ENCODE assay signal across 45 mouse cellular contexts in the genomic region with DNA sequence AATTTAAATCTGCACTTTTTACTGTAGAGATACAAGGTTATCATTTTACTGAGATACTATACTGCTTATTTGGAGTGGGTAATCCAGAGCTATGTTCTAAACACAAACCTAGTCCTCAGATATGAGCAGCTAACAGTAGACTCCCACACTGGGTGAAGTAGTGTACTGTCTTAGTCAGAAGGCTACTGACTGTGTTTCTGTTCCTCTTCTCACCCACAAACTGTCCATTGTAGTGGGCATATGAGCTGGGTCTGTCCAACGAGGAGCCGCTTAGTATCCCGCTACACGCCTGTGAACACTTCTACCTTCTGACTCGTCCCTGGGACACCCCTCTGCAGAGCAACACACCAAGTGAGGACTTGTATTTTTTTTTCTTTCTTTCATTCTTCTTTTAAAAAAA. TPM values are rescaled to one million over a fixed set of nuclear protein-coding genes. Genes with fewer than 3 reads are reported as not detected.
"Had no signal": no experiment of that assay in that cellular context is flagged by ENCODE, and none has a peak within 500 bp of the region (broad histone marks: within the 10 kb centered on the region; RNA-seq: fewer than 3 reads in every experiment).

No protein-coding gene starts in this region.

- H3K4me2 ChIP-seq: limb, embryonic 12.5 days; limb, embryonic 13.5 days; limb, embryonic 15.5 days; liver, embryonic 11.5 days; liver, embryonic 12.5 days; liver, embryonic 13.5 days; liver, embryonic 15.5 days; lung, embryonic 14.5 days; lung, embryonic 15.5 days; midbrain, embryonic 11.5 days; midbrain, embryonic 12.5 days; midbrain, embryonic 13.5 days; midbrain, embryonic 15.5 days; neural tube, embryonic 12.5 days had no signal

- H3K27me3 ChIP-seq: limb, embryonic 12.5 days; limb, embryonic 13.5 days; limb, embryonic 15.5 days; liver, embryonic 12.5 days; liver, embryonic 13.5 days; liver, embryonic 15.5 days; lung, embryonic 15.5 days; megakaryocyte, embryonic 14.5 days; midbrain, embryonic 12.5 days; midbrain, embryonic 13.5 days; midbrain, embryonic 15.5 days; neural tube, embryonic 12.5 days had no signal

- H3K9me3 ChIP-seq: limb, embryonic 10.5 days; limb, embryonic 12.5 days; limb, embryonic 13.5 days; limb, embryonic 15.5 days; liver, embryonic 12.5 days; liver, embryonic 13.5 days; liver, embryonic 15.5 days; lung, embryonic 15.5 days; megakaryocyte, embryonic 14.5 days; midbrain, embryonic 10.5 days; midbrain, embryonic 12.5 days; midbrain, embryonic 13.5 days; midbrain, embryonic 15.5 days; neural tube, embryonic 12.5 days had no signal

- H3K9ac ChIP-seq: limb, embryonic 12.5 days; limb, embryonic 13.5 days; limb, embryonic 15.5 days; liver, embryonic 12.5 days; liver, embryonic 13.5 days; liver, embryonic 14.5 days; liver, embryonic 15.5 days; liver, postnatal 0 days; lung, embryonic 14.5 days; lung, embryonic 15.5 days; midbrain, embryonic 12.5 days; midbrain, embryonic 13.5 days; midbrain, embryonic 15.5 days; neural tube, embryonic 12.5 days had no signal

- H3K4me1 ChIP-seq: limb, embryonic 10.5 days; limb, embryonic 12.5 days; limb, embryonic 13.5 days; limb, embryonic 15.5 days; liver, embryonic 12.5 days; liver, embryonic 13.5 days; liver, embryonic 15.5 days; lung, embryonic 15.5 days; megakaryocyte, embryonic 14.5 days; midbrain, embryonic 10.5 days; midbrain, embryonic 12.5 days; midbrain, embryonic 13.5 days; midbrain, embryonic 15.5 days; neural tube, embryonic 12.5 days had no signal

- DNase-seq: left cerebral cortex, postnatal 4 days; liver; liver, embryonic 13.5 days; liver, postnatal 0 days; lung, adult 18-20 months; lung, adult 2 months; lung, embryonic 14.5 days; lung, postnatal 10 days; lung, postnatal 14 days; lung, postnatal 36 days; lung, postnatal 4 days; midbrain, embryonic 14.5 days had no signal

- H3K27ac ChIP-seq: limb, embryonic 10.5 days; limb, embryonic 12.5 days; limb, embryonic 13.5 days; limb, embryonic 15.5 days; liver, embryonic 12.5 days; liver, embryonic 13.5 days; liver, embryonic 14.5 days; liver, embryonic 15.5 days; lung, embryonic 15.5 days; macrophage; midbrain, embryonic 10.5 days; midbrain, embryonic 12.5 days; midbrain, embryonic 13.5 days; midbrain, embryonic 15.5 days; neural tube, embryonic 12.5 days had no signal

- H3K4me3 ChIP-seq: limb, embryonic 10.5 days; limb, embryonic 12.5 days; limb, embryonic 13.5 days; limb, embryonic 15.5 days; liver, embryonic 12.5 days; liver, embryonic 13.5 days; liver, embryonic 15.5 days; lung, embryonic 15.5 days; megakaryocyte, embryonic 14.5 days; midbrain, embryonic 10.5 days; midbrain, embryonic 12.5 days; midbrain, embryonic 13.5 days; midbrain, embryonic 15.5 days; myocyte; neural tube, embryonic 12.5 days had no signal

RNA-seq across cellular contexts. Expression of a gene that starts 22.7 kb away (rescaled TPM):
- total RNA-seq: liver, adult 2 months; megakaryocyte progenitor cell, adult 5-6 weeks; megakaryocyte, adult 5-6 weeks; megakaryocyte-erythroid progenitor cell, adult 5-6 weeks; midbrain, postnatal 0 days; monocyte, adult 5-6 weeks had no signal
- polyA plus RNA-seq: limb, embryonic 10.5 days; limb, embryonic 11.5 days; limb, embryonic 13.5 days; limb, embryonic 15.5 days; liver, adult 2 months; liver, embryonic 11.5 days; liver, embryonic 12.5 days; liver, embryonic 13.5 days; liver, embryonic 14.5 days; liver, embryonic 15.5 days; liver, embryonic 16.5 days; liver, postnatal 0 days; lung, embryonic 14.5 days; lung, embryonic 16.5 days; lung, postnatal 0 days; macrophage had no signal

RNA-seq across cellular contexts. Expression of a gene that starts 58.8 kb away (rescaled TPM):
- total RNA-seq: left cerebral cortex, postnatal 10 days; left cerebral cortex, postnatal 14 days; left cerebral cortex, postnatal 25 days; left cerebral cortex, postnatal 36 days; left cerebral cortex, postnatal 4 days; liver, adult 2 months; midbrain, postnatal 0 days had no signal
- polyA plus RNA-seq: liver, adult 2 months; liver, embryonic 16.5 days; macrophage; midbrain, embryonic 13.5 days; midbrain, embryonic 14.5 days; midbrain, embryonic 15.5 days; midbrain, embryonic 16.5 days; midbrain, postnatal 0 days; myocyte had no signal
